Mouse (Mus musculus) cortical plate, adult 2 months (tissue): ENCODE results near the gene Ppp1cc.

ENCODE experiments used
- CTCF ChIP-seq: fragments of 200-500 bp; IDR thresholded peaks from 2 replicates; pipeline ENCODE4 v1.5.1; 2011; ENCODE audit warnings: mild to moderate bottlenecking, control low read depth, low read length; ENCODE audit not compliant: insufficient read depth; ENCODE audit errors: extremely low read depth
- POLR2A ChIP-seq: fragments of 200-500 bp; IDR thresholded peaks from 2 replicates; pipeline ENCODE4 v1.6.1; 2011; ENCODE audit warnings: mild to moderate bottlenecking, low read length, control low read depth; ENCODE audit not compliant: insufficient read depth; ENCODE audit errors: extremely low read depth

GRCm38 (mm10) chr5:122212125-122212524, 54.0 kb downstream of the Ppp1cc start:
- no peak for TF ChIP-seq POLR2A
- TF ChIP-seq CTCF: no peak
